Mouse (Mus musculus): ENCODE data around the gene Pan3. TPM values are rescaled to one million over a fixed set of nuclear protein-coding genes. Genes with fewer than 3 reads are reported as not detected.

The Pan3 gene
- polyA plus RNA-seq, 1 experiment, result 150 TPM

GRCm38 (mm10) chr5:147400505-147400979, 29.4 kb upstream of the Pan3 start:
- Histone ChIP-seq H3K27ac (ENCODE audit: insufficient read depth, low read depth, low read length) (no peak overlapping the region), H3K4me1 (ENCODE audit: control insufficient read depth, insufficient read depth, low read length) (0 out of 2 replicates have a peak, but pooled peaks cover 2% of the 10 kb centered on the region), H3K4me3 (ENCODE audit: insufficient read depth, low read length) (peak overlapping the region; percentile 35)
- TF ChIP-seq POLR2A (IDR thresholded peaks at IDR 0.05; ENCODE audit: borderline replicate concordance, low read depth, low read length), result no peak

DNA sequence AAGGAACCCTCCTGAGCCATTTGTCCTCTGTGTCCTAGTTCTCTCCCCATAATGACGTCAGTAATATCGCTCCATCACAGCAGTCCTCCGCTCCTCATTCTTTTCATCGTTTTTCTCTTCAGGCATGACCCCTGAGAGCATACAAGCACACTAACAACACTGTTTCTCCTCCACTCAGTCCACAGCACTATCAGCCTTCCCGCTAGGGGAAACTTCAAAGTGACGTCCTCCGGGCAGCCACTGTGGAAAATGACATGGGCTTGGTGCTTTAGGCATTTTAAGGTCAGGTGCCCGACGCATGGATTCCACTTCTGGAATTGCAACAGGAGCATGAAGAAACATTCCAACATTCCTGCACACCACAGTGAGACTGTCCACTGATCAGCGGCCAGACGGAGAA, 28.9 kb upstream of the Pan3 start:
- Histone ChIP-seq H3K4me1 (ENCODE audit: control insufficient read depth, insufficient read depth, low read length) (0 out of 2 replicates have a peak, but pooled peaks cover 2% of the 10 kb centered on the region), H3K4me3 (ENCODE audit: insufficient read depth, low read length) (no peak overlapping the region), H3K27ac (ENCODE audit: insufficient read depth, low read depth, low read length) (no peak overlapping the region)
- TF ChIP-seq CTCF (IDR thresholded peaks at IDR 0.05; ENCODE audit: low read depth, low read length) (no peak), POLR2A (IDR thresholded peaks at IDR 0.05; ENCODE audit: borderline replicate concordance, low read depth, low read length) (no peak)

DNA sequence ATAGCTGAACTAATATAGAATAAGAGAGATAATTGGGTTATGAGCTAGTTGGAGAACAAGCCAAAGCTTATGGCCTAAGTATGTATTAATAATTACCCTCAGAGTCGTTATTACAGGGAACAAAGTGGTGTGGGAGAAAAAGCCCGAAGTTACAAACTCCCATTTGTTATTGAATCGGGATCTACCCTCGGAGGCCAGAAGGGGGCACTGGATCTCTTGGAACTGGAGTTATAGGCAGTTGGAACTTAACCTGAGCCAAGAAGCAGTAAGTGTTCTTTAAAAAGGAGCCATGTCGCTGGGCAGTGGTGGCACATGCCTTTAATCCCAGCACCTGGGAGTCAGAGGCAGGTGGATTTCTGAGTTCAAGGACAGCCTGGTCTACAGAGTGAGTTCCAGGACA, 27.5 kb upstream of the Pan3 start:
- H3K4me3 ChIP-seq (ENCODE audit: insufficient read depth, low read length), result no peak overlapping the region
- TF ChIP-seq CTCF (IDR thresholded peaks at IDR 0.05; ENCODE audit: low read depth, low read length) (no peak), POLR2A (IDR thresholded peaks at IDR 0.05; ENCODE audit: borderline replicate concordance, low read depth, low read length) (no peak)
- H3K4me1 ChIP-seq (ENCODE audit: control insufficient read depth, insufficient read depth, low read length), result 0 out of 2 replicates have a peak, but pooled peaks cover 2% of the 10 kb centered on the region
- no peak overlapping the region for H3K27ac ChIP-seq (ENCODE audit: insufficient read depth, low read depth, low read length)

- Histone ChIP-seq H3K4me3 (ENCODE audit: insufficient read depth, low read length) (no peak overlapping the region), H3K4me1 (ENCODE audit: control insufficient read depth, insufficient read depth, low read length) (no peaks in the 10 kb centered on the region), H3K27ac (ENCODE audit: insufficient read depth, low read depth, low read length) (no peak overlapping the region)
- TF ChIP-seq CTCF (IDR thresholded peaks at IDR 0.05; ENCODE audit: low read depth, low read length) (no peak), POLR2A (IDR thresholded peaks at IDR 0.05; ENCODE audit: borderline replicate concordance, low read depth, low read length) (no peak)
These were observed 23.8 kb upstream of the Pan3 start for GRCm38 (mm10) chr5:147406135-147406534.

- no peaks in the 10 kb centered on the region for H3K4me1 ChIP-seq (ENCODE audit: control insufficient read depth, insufficient read depth, low read length)
- TF ChIP-seq POLR2A (IDR thresholded peaks at IDR 0.05; ENCODE audit: borderline replicate concordance, low read depth, low read length) (no peak), CTCF (IDR thresholded peaks at IDR 0.05; ENCODE audit: low read depth, low read length) (no peak)
- no peak overlapping the region for H3K4me3 ChIP-seq (ENCODE audit: insufficient read depth, low read length)
- H3K27ac ChIP-seq (ENCODE audit: insufficient read depth, low read depth, low read length), result no peak overlapping the region
These were observed 21.2 kb upstream of the Pan3 start for GRCm38 (mm10) chr5:147408731-147409130.

DNA sequence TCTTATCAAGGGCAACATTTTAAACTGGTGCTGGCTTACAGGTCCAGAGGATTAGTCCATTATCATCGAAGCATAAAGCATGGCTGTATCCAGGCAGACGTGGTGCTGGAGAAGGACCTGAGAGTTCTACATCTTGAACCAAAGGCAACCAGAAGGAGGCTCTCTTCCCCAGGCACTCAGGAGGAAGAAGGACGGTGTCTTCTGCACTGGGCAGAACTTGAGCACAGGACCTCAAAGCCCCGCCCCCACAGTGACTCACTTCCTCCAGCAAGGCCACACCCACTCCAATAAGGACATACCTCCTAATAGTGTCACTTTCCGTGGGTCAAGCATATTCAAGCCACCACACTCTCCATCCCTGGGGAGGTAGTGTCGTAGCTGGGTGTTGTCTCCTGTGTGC, 19.4 kb upstream of the Pan3 start:
- TF ChIP-seq POLR2A (IDR thresholded peaks at IDR 0.05; ENCODE audit: borderline replicate concordance, low read depth, low read length) (no peak), CTCF (IDR thresholded peaks at IDR 0.05; ENCODE audit: low read depth, low read length) (no peak)
- no peak overlapping the region for H3K4me3 ChIP-seq (ENCODE audit: insufficient read depth, low read length)
- no peaks in the 10 kb centered on the region for H3K4me1 ChIP-seq (ENCODE audit: control insufficient read depth, insufficient read depth, low read length)
- H3K27ac ChIP-seq (ENCODE audit: insufficient read depth, low read depth, low read length), result no peak overlapping the region

GRCm38 (mm10) chr5:147417986-147418385, 12.0 kb upstream of the Pan3 start:
- Histone ChIP-seq H3K4me1 (ENCODE audit: control insufficient read depth, insufficient read depth, low read length) (peaks cover 3% of the 10 kb centered on the region; the same call in 1 of the 2 replicates), H3K27ac (ENCODE audit: insufficient read depth, low read depth, low read length) (no peak overlapping the region), H3K4me3 (ENCODE audit: insufficient read depth, low read length) (no peak overlapping the region; the same call in 1 of the 2 replicates)
- TF ChIP-seq CTCF (IDR thresholded peaks at IDR 0.05; ENCODE audit: low read depth, low read length), result no peak
- no peak for TF ChIP-seq POLR2A (IDR thresholded peaks at IDR 0.05; ENCODE audit: borderline replicate concordance, low read depth, low read length)

DNA sequence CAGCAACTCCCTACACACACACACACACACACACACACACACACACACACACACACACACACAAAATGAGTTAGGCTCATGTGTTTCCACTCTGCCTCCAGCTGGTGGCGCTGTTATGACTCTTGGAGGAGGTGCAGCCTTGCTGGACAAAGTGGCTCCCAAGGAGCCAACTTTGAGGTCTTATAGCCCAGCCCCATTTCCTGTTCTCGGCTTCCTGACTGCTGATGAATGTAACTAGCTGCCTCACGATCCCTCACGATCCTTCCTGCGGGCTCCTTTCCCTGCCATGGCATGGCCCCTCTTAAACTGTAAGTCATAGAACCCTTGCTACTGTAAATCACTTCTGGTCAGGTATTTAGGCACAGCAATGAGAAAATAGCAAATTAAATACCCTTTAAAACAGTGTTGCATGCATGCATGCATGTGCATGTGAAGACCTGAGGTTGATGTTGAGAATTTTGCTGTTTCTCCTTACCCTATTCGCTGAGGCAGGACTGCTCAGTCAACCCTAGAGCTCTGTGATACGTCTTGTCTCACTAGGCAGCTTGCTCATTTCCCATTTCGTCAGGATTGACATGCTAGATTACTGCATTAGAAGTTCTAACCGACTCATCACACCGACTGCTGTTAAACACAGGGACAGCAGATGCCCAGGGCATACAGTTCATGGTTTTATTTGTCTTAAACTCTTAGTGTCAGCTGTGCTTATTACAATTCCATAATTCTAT, 11.4 kb upstream of the Pan3 start:
- Histone ChIP-seq H3K27ac (ENCODE audit: insufficient read depth, low read depth, low read length) (peak overlapping the region; percentile 4; the same call in 1 of the 2 replicates), H3K4me1 (ENCODE audit: control insufficient read depth, insufficient read depth, low read length) (peaks cover 3% of the 10 kb centered on the region; the same call in 1 of the 2 replicates), H3K4me3 (ENCODE audit: insufficient read depth, low read length) (peak overlapping the region; percentile 35)
- TF ChIP-seq POLR2A (IDR thresholded peaks at IDR 0.05; ENCODE audit: borderline replicate concordance, low read depth, low read length), result no peak
- peak; percentile 85 for TF ChIP-seq CTCF (IDR thresholded peaks at IDR 0.05; ENCODE audit: low read depth, low read length)

- H3K27ac ChIP-seq (ENCODE audit: insufficient read depth, low read depth, low read length), result no peak overlapping the region
- H3K4me3 ChIP-seq (ENCODE audit: insufficient read depth, low read length), result no peak overlapping the region
- TF ChIP-seq CTCF (IDR thresholded peaks at IDR 0.05; ENCODE audit: low read depth, low read length) (no peak), POLR2A (IDR thresholded peaks at IDR 0.05; ENCODE audit: borderline replicate concordance, low read depth, low read length) (no peak)
- peaks cover 17% of the 10 kb centered on the region for H3K4me1 ChIP-seq (ENCODE audit: control insufficient read depth, insufficient read depth, low read length)
These were observed 6.3 kb upstream of the Pan3 start for GRCm38 (mm10) chr5:147423612-147424011.

GRCm38 (mm10) chr5:147426048-147426805, 3.7 kb upstream of the Pan3 start:
- TF ChIP-seq CTCF (IDR thresholded peaks at IDR 0.05; ENCODE audit: low read depth, low read length) (no peak), POLR2A (IDR thresholded peaks at IDR 0.05; ENCODE audit: borderline replicate concordance, low read depth, low read length) (no peak)
- peaks cover 16% of the 10 kb centered on the region for H3K4me1 ChIP-seq (ENCODE audit: control insufficient read depth, insufficient read depth, low read length)
- no peak overlapping the region for H3K4me3 ChIP-seq (ENCODE audit: insufficient read depth, low read length)
- H3K27ac ChIP-seq (ENCODE audit: insufficient read depth, low read depth, low read length), result no peak overlapping the region

Data from bone marrow macrophage, adult 2 months (primary cell).